Mouse (Mus musculus): ENCODE measurements around the gene Plekhm2.

GRCm38 (mm10) chr4:141639474-141639873 is 25.2 kb downstream of the Plekhm2 start:
- TF ChIP-seq CTCF (conservative IDR thresholded peaks at IDR 0.05 in 1 of 2, IDR thresholded peaks at IDR 0.05 in 1 of 2; ENCODE audit: low read depth in 2 of 2, low read length in 2 of 2) (no peak), SIN3A (IDR thresholded peaks at IDR 0.05; ENCODE audit: low read length) (no peak), MYC (IDR thresholded peaks at IDR 0.05; ENCODE audit: low read depth, low read length) (no peak), ELF1 (IDR thresholded peaks at IDR 0.05; ENCODE audit: low read depth, low read length) (no peak), POLR2AphosphoS2 (IDR thresholded peaks at IDR 0.05; ENCODE audit: low read depth, low read length) (no peak), EP300 (IDR thresholded peaks at IDR 0.05; ENCODE audit: low read length) (no peak), MXI1 (IDR thresholded peaks at IDR 0.05; ENCODE audit: low read depth, low read length) (no peak)
